Mouse (Mus musculus) left cerebral cortex, adult 9 months (tissue): Measurements from ENCODE around the gene Ncbp3.

Experiments
- DNase-seq, 2 experiments: peaks; one replicate each; pipeline ENCODE4 v3.0.0; 2022; ENCODE audit warnings: low spot score in 2 of 2

The Ncbp3 gene

DNA sequence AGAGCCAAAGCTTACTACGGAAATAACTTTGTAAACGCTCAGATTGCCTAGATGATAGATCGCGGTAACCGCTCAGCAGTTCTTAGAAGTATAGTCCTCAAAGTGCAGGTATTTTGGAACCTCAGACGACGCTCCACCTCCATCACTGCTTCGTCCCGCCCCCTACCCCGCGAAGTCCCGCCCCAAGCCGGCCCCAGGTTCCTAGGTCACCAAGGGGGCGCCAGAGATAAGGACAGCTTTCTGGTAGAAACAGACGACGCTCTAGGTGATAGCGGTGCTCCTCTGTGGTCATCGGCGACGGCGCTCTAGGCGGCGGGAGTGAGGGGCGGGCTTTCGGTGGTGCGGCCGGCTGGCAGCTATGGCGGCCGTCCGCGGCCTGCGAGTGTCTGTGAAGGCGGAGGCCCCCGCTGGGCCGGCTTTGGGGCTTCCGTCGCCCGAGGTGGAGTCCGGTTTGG is at the start of gene Ncbp3:
Gene Ncbp3, plus strand, starts transcription at position 242 of the 455 bp plus-strand sequence.
- peak; percentile 82 to 96 for DNase-seq

DNA sequence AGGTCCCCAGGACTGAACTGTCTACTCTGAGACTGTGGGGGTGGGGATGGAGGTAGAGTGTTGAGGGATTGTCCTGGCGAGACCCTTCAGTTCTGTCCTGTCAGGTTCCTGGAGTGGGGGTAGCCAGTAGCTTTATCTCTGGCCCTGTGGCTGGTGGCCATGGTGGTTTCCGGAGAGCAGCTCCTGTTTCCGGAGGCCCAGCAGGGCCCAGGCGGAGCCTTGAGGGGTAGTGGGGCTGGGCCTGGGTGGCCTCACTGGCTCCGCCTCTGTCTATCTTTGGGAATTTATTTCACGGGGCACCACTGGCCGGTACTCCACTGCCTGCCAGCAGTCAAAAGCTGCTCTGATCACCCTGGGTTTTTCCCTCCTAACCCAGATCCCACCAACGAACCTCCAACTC is 48.8 kb upstream of the Ncbp3 start, which contains the start of gene P2rx1:
Gene P2rx1, plus strand, starts transcription at position 333 of the 400 bp plus-strand sequence.
- no peak for DNase-seq

DNA sequence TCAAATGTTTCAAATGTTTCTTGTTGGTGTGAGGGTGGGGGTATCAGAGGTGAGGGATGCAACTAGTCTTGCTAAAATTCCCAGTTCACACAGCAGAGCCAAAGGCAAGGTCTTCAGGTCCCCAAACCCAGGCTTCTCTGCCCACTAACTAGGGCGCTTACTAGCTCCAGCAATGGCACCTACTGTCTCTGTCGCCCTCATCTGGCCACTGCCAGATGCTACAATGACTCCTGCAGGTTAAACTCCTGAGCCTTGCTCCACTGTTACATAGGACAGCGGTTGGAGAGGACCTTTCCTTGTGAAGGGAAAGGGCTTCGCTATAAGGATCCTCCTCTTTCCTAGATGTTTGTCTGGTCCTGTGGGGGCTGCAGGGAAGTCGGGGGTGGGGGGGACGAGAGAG is 46.6 kb upstream of the Ncbp3 start:
- DNase-seq = peak in 1 of 2 experiments; percentile 73

GRCm38 (mm10) chr11:73006377-73006776 is 41.2 kb upstream of the Ncbp3 start:
- DNase-seq = peak in 1 of 2 experiments; percentile 56

GRCm38 (mm10) chr11:73007113-73007512 is 40.5 kb upstream of the Ncbp3 start:
- DNase-seq = no peak

GRCm38 (mm10) chr11:73007698-73008481 is 39.7 kb upstream of the Ncbp3 start:
- DNase-seq = no peak

DNA sequence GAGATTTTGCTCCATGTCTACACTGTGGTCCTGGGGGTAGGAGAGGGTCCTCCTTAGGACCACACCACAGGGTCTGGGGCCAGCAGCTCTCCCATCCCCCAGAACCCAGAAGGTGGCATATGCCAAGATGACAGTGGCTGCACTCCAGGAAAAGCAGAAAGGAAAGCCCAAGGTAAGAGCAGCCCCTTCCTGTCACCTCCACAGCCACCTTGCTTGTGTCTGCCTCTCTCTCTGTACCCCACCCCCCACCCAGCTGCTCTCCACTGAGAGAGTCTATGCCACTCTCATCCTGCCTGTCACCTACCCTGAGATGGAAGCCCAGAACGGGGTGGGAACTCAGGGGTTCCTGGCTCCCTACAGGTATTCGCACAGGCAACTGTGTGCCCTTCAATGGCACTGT is 38.8 kb upstream of the Ncbp3 start:
- no peak for DNase-seq

GRCm38 (mm10) chr11:73009531-73010274 is 37.9 kb upstream of the Ncbp3 start:
- DNase-seq = no peak

DNA sequence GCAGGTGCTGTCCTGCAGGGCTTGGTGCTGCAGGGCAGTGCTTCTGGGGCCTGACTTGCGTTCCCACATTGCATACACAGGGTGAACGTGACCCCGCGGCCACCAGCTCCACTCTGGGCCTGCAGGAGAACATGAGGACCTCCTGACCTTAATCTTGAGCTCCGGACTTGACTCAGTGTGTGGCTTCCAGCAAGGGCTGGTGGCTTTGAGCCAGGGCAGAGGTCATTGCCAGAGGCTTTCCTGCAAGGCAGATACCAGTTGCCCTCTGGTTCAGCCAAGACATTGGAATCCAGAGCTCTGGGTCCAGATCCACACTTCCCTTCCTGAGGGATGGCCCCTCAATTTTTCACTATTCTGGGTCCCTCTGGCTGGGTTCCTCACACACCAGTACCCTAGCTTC is 33.6 kb upstream of the Ncbp3 start:
- DNase-seq = no peak

GRCm38 (mm10) chr11:73014831-73015344 is 32.7 kb upstream of the Ncbp3 start:
- peak in 1 of 2 experiments; percentile 68 for DNase-seq

DNA sequence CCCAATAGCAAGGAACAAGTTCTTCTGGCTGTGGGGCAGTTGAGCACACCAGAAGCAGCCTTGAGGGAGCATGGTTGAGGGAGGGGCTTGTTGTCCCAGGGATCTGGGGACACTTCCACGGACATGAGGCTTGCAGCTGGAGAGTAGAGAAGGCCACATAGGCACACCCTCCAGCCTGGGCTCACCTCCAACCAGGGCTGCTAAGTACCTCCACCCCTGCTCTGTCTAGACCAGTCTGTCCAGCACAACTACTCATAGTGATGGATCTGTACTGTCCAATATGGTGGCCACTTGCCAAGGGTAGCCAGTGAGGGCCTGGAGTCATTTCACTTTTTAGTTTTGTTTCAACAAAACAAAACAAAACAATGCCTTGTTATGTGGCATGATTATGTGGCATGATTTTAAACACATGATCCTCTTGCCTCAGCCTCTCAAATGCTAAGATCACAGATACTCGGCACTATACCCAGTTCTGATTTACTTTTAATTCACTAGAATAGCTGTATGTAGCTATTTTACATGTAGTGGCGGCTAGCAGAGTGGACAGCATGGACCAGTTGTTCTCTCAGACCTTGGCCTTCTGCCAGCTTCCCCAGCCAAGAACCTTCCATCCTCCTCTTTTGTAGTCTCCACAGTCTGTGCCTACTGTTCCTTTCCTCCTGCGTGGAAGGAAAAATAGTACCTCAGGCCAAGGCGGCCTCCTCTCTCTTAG is 32.0 kb upstream of the Ncbp3 start:
- DNase-seq = no peak

DNA sequence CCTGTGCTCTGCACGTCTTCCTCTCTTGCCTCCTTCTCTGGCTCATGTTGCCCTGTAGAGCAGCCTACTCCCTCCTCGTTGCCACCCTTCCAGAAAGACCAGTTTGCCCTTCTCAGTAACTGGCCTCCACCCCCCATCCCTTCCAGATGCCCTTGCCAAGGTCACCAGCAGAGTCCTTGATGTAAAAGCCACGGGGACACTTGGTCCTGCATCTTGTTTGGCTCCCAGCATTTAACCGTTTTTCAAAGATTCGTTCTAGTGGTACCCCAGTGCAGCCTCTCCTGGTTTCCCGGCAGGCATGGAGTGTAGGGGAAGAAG is 31.5 kb upstream of the Ncbp3 start:
- DNase-seq = no peak

DNA sequence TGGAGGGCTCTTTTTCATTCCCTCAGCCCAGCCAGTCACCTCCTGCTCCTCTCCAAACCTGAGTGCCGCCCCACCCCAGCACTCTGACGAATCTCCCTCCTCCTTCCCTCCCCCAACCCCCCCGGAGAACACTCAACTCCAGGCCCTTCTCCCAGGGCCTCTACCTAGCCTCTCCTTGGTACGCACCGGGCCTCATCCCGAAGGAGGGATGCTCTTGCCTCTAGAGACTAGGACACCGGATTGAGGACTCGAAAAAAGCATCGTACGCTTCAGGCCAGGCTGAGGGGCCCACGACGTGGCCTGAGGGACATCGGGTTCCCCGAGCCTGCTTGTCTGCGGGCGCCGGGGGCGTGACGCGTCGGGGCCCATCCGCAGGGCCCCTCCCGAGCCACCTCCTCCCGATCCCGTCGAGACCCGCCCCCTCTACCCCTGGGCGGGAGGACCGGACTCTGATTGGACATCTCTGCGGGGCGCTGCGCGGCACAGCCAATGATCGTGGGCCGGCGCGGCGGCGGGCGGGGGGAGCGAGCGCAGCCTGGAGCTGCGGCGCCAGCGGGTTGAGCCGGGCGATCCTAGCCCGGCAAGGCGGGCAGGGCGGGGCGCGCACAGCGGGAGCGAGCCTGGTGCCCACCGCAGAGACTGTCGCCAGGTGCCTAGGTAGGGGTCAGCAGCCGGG is 29.0 kb upstream of the Ncbp3 start, which contains the start of gene Camkk1:
Gene Camkk1, plus strand, starts transcription at position 538 of the 676 bp plus-strand sequence.
- peak; percentile 84 to 94 for DNase-seq

GRCm38 (mm10) chr11:73019147-73019795 is 28.3 kb upstream of the Ncbp3 start:
- DNase-seq = peak; percentile 80 to 87

DNA sequence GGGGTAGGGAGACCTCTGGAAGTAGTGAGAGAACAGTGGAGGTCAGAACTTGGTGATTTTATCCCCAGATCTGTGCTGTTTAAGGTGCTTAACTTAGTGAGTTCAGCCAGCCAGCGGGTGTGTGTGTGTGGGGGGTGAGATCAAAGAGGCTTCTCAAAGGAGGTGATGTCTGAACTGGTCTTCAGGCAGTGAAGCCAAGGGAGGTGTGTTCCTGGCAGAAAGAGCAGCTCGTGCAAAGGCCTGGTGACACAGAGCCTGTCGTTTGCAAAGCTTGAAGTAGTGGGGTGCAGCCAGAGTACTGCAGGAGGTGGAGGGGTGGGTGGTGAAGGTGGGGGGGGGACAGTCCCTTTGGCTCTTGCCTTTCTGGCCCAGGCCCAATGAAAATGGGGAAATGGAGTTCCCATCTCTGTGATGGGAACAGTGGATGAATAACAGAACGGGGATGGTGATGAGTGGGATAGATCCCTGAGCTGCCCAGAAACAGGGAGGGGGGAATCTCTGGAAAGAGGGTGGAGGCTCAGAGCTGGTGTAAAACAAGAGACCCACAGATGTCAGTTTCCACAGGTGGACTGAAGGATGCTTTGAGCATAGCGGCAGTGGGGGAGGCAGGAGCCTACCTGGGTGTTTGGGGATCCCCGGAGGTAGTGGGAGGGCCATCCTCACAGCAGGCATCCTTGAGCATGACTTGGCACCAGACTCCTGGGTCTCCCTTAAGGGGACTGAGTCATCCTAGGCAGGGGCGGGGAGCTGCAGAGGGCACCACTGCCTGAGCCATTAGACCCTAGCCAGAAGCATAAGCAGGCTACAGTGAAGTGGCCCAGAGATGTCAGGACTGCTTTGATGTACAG is 26.4 kb upstream of the Ncbp3 start:
- peak in 1 of 2 experiments; percentile 59 for DNase-seq

- DNase-seq = peak; percentile 78 to 93
Measured at GRCm38 (mm10) chr11:73023099-73023498, 24.5 kb upstream of the Ncbp3 start.

- DNase-seq = no peak
Measured at GRCm38 (mm10) chr11:73023827-73024226, 23.8 kb upstream of the Ncbp3 start.

- DNase-seq = no peak
Measured at GRCm38 (mm10) chr11:73024236-73024904, 23.2 kb upstream of the Ncbp3 start.

- DNase-seq = no peak
Measured at GRCm38 (mm10) chr11:73026961-73027360, 20.6 kb upstream of the Ncbp3 start.
